Mouse (Mus musculus) C2C12 (cell line): ENCODE measurements at regions not wholly inside any gene's neighbourhood (a gene's known extent, or its start where the extent isn't known, plus 50 kb on each side); places are given as distances from the start of the nearest gene placed in this dataset.

Experiments used
- H3K27me3 ChIP-seq: one replicate; pipeline ENCODE4 v1.6.1; 2011; ENCODE audit not compliant: control insufficient read depth, insufficient read depth, insufficient read length
- H3K36me3 ChIP-seq: one replicate; pipeline ENCODE4 v1.6.1; 2011; ENCODE audit not compliant: control insufficient read depth, insufficient read depth
- H3K4me3 ChIP-seq: one replicate; pipeline ENCODE4 v1.5.1; 2011; ENCODE audit warnings: mild to moderate bottlenecking, control low read depth; ENCODE audit not compliant: poor library complexity, insufficient read depth, severe bottlenecking
- H3K79me2 ChIP-seq: one replicate; pipeline ENCODE4 v1.6.1; 2011; ENCODE audit not compliant: control insufficient read depth, insufficient read depth
- H3K79me3 ChIP-seq: one replicate; pipeline ENCODE4 v1.6.1; 2011; ENCODE audit warnings: low read depth, control low read depth
- H3ac ChIP-seq: one replicate; pipeline ENCODE3; 2011; ENCODE audit warnings: low read depth; ENCODE audit not compliant: control insufficient read depth, insufficient read length
- CEBPB ChIP-seq: IDR thresholded peaks from one replicate; pipeline ENCODE4 v1.6.1; 2011; ENCODE audit warnings: low read depth, mild to moderate bottlenecking, control low read depth, moderate library complexity
- CTCF ChIP-seq: IDR thresholded peaks from one replicate; pipeline ENCODE4 v1.5.1; 2011; ENCODE audit not compliant: control insufficient read depth, insufficient read depth, insufficient read length
- FOSL1 ChIP-seq: IDR thresholded peaks from one replicate; pipeline ENCODE4 v1.8.0; 2011; ENCODE audit warnings: mild to moderate bottlenecking, low read length; ENCODE audit not compliant: poor library complexity, insufficient read depth, severe bottlenecking
- MAX ChIP-seq: IDR thresholded peaks from one replicate; pipeline ENCODE4 v1.6.1; 2011; ENCODE audit warnings: mild to moderate bottlenecking, control low read depth
- MYOD1 ChIP-seq: IDR thresholded peaks from one replicate; pipeline ENCODE4 v1.6.1; 2011; ENCODE audit warnings: low read depth; ENCODE audit not compliant: control insufficient read depth, insufficient read length
- MYOG ChIP-seq: IDR thresholded peaks from one replicate; pipeline ENCODE4 v1.6.1; 2011; ENCODE audit not compliant: control insufficient read depth, insufficient read length; ENCODE audit errors: extremely low read depth
- USF1 ChIP-seq: IDR thresholded peaks from one replicate; pipeline ENCODE4 v1.6.1; 2011; ENCODE audit warnings: low read depth, mild to moderate bottlenecking, control low read depth, moderate library complexity

DNA sequence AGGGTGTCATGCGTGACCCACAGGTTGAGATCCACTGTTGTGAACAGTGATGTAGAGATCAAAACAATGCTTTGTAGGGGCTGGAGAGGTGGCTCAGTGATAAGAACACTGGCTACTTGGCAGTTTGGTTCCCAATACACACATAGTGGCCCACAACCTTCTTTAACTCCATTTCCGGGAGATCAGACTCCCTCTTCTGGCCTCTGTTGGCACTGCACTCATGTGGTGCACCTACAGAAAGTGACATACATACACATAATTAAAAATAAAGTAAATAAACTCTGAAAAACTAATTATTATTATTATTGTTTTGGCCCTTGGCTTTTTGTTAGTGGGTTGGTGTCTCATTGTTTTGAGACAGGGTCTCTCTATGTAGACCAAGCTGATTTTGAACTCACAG is 523.2 kb upstream of the Tmem132c start:
- Histone ChIP-seq H3K36me3 (no peaks in the 10 kb centered on the region), H3K79me2 (no peaks in the 10 kb centered on the region), H3ac (no peak overlapping the region), H3K4me3 (no peak overlapping the region), H3K79me3 (no peaks in the 10 kb centered on the region), H3K27me3 (no peaks in the 10 kb centered on the region)
- TF ChIP-seq MYOG (no peak), CEBPB (no peak), CTCF (no peak), MYOD1 (no peak), FOSL1 (no peak), USF1 (no peak), MAX (no peak)

DNA sequence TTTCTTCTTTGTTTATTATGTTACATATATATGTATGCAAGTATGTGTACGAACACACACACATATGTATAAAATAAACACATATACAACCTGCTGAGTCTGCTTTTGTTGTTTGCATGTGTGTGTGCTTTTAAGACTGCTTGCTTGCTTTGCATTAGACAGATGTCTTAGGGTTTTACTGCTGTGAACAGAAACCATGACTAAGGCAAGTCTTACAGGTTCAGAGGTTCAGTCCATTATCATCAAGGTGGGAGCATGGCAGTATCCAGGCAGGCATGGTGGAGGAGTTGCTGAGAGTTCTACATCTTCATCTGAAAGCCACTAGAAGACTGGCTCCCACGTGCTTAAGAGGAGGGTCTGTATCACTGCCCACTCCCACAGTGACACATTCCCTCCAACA is 520.3 kb upstream of the Tmem132c start:
- no peaks in the 10 kb centered on the region for H3K36me3 ChIP-seq
- no peak overlapping the region for H3ac ChIP-seq
- H3K79me2 ChIP-seq = no peaks in the 10 kb centered on the region
- H3K27me3 ChIP-seq = no peaks in the 10 kb centered on the region
- TF ChIP-seq MYOG = no peak
- TF ChIP-seq USF1 = no peak
- TF ChIP-seq CEBPB = no peak
- TF ChIP-seq CTCF = no peak
- TF ChIP-seq FOSL1 = no peak
- TF ChIP-seq MYOD1 = no peak
- TF ChIP-seq MAX = no peak
- no peaks in the 10 kb centered on the region for H3K79me3 ChIP-seq
- H3K4me3 ChIP-seq = no peak overlapping the region

GRCm38 (mm10) chr5:126723304-126724295 is 518.0 kb upstream of the Tmem132c start:
- Histone ChIP-seq H3K36me3 (no peaks in the 10 kb centered on the region), H3ac (no peak overlapping the region), H3K79me3 (no peaks in the 10 kb centered on the region), H3K4me3 (no peak overlapping the region), H3K79me2 (no peaks in the 10 kb centered on the region), H3K27me3 (no peaks in the 10 kb centered on the region)
- no peak for TF ChIP-seq FOSL1
- no peak for TF ChIP-seq CTCF
- TF ChIP-seq MYOD1 = no peak
- TF ChIP-seq MYOG = no peak
- TF ChIP-seq CEBPB = no peak
- TF ChIP-seq USF1 = no peak
- TF ChIP-seq MAX = no peak

DNA sequence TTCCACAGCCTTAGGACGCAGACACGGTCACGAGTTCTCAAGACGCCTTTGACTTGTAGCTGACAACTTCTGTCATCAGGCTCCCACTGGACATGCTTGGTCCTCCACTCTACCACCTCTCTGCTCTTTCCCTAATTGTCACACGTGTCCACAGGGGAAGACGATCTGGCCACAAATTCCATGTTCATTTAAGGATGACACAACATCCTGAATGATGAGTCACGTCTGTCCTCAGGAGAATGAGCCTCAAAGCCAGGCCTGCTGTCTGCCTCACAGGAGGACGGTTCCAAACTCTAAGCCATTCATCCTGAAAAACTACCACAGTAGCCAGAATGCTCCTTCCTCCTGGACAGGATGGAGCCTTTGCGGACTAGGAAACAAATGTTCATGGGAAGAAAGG is 517.3 kb upstream of the Tmem132c start:
- Histone ChIP-seq H3K27me3 (no peaks in the 10 kb centered on the region), H3ac (no peak overlapping the region), H3K79me3 (no peaks in the 10 kb centered on the region), H3K79me2 (no peaks in the 10 kb centered on the region), H3K4me3 (no peak overlapping the region), H3K36me3 (no peaks in the 10 kb centered on the region)
- TF ChIP-seq CEBPB (peak; percentile 68), MYOG (no peak), USF1 (peak; percentile 39), MYOD1 (no peak), FOSL1 (peak; percentile 18), MAX (peak; percentile 81)

DNA sequence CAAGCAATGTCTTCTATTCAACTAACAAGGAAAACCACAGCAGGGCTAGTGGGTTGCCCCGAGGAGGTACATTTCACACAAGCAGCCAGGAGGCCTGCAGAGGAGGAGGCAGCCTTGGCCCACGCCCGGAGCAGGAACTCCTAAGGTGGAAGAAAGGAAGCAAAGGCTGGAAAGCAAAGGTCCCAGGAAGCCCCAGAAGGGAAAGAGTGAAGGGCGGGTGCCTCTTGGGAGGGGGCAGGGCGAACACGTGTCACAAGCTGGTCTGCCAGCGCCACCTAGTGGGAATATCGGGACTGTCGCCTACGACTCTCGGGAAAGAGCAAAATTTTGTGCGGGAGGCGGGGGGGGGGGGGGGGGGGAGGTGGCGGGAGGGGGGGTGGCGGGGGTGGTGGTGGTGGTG is 508.1 kb upstream of the Tmem132c start:
- H3K4me3 ChIP-seq = no peak overlapping the region

GRCm38 (mm10) chr5:126735733-126736132 is 505.9 kb upstream of the Tmem132c start:
- no peaks in the 10 kb centered on the region for H3K27me3 ChIP-seq
- H3ac ChIP-seq = no peak overlapping the region
- no peak overlapping the region for H3K4me3 ChIP-seq
- no peaks in the 10 kb centered on the region for H3K79me3 ChIP-seq
- no peaks in the 10 kb centered on the region for H3K79me2 ChIP-seq
- TF ChIP-seq CTCF (no peak), MYOG (no peak), FOSL1 (no peak), USF1 (no peak), MAX (no peak), CEBPB (no peak), MYOD1 (no peak)
- H3K36me3 ChIP-seq = no peaks in the 10 kb centered on the region

More for the DNA sequence above, 508.1 kb upstream of the Tmem132c start:
- TF ChIP-seq USF1 = no peak
- TF ChIP-seq CEBPB = no peak
- TF ChIP-seq CTCF = peak; percentile 61
- TF ChIP-seq MYOG = no peak
- no peak for TF ChIP-seq MYOD1
- TF ChIP-seq MAX = no peak
- no peak for TF ChIP-seq FOSL1
- Histone ChIP-seq H3K36me3 (no peaks in the 10 kb centered on the region), H3K27me3 (no peaks in the 10 kb centered on the region), H3K79me3 (no peaks in the 10 kb centered on the region), H3K79me2 (no peaks in the 10 kb centered on the region), H3ac (no peak overlapping the region)
